Mouse (Mus musculus): ENCODE results near the gene Pde4b.

GRCm38 (mm10) chr4:102572591-102572990 is 485.2 kb downstream of the Pde4b start:
- TF ChIP-seq POLR2A (IDR thresholded peaks at IDR 0.05; ENCODE audit: low read depth, low read length) (no peak), CTCF (IDR thresholded peaks at IDR 0.05; ENCODE audit: borderline replicate concordance, insufficient read depth, low read length) (no peak)
